Mouse (Mus musculus): Measurements from ENCODE around the gene Ehd1. TPM values are rescaled to one million over a fixed set of nuclear protein-coding genes. Genes with fewer than 3 reads are reported as not detected.

Gene Ehd1
- polyA plus RNA-seq, 2 experiments = 38.0 to 81.6 TPM

GRCm38 (mm10) chr19:6315573-6315972, 39.0 kb downstream of the Ehd1 start:
- Histone ChIP-seq H3K4me1 (replicated peaks; ENCODE audit: control insufficient read depth in 2 of 2, insufficient read depth in 2 of 2, low read length in 1 of 2) (no peaks in the 10 kb centered on the region), H3K4me2 (ENCODE audit: low read depth) (no peak overlapping the region), H3K36me3 (replicated peaks; ENCODE audit: control insufficient read depth, insufficient read depth, low read depth) (peaks cover 3% of the 10 kb centered on the region; the same call in 1 of the 2 replicates), H3K27me3 (ENCODE audit: control insufficient read depth, insufficient read depth, low read length) (no peaks in the 10 kb centered on the region), H3K27ac (no peak overlapping the region), H3K9me3 (ENCODE audit: control insufficient read depth, low read length) (no peaks in the 10 kb centered on the region), H3K9ac (replicated peaks) (no peak overlapping the region), H3K4me3 (ENCODE audit: insufficient read depth in 1 of 2, low read depth in 2 of 2, low read length in 2 of 2) (no peak overlapping the region)
- no peak for ATAC-seq (ENCODE audit: insufficient read depth)
- no peak for DNase-seq (ENCODE audit: low read depth in 3 of 3, low spot score in 3 of 3)
- TF ChIP-seq CTCF (IDR thresholded peaks at IDR 0.05; ENCODE audit: low read depth) = no peak
- no peak for TF ChIP-seq EP300 (IDR thresholded peaks at IDR 0.05; ENCODE audit: low read depth)
- 74% methylated on average over 14 of the region's 14 CpGs for WGBS (ENCODE audit: insufficient replicate concordance)

GRCm38 (mm10) chr19:6318145-6318544, 41.6 kb downstream of the Ehd1 start:
- H3K4me2 ChIP-seq (ENCODE audit: low read depth) = no peak overlapping the region
- no peak for ATAC-seq (ENCODE audit: insufficient read depth)
- WGBS (ENCODE audit: insufficient replicate concordance) = 84% methylated on average over 12 of the region's 12 CpGs
- H3K9ac ChIP-seq (replicated peaks) = no peak overlapping the region
- DNase-seq (ENCODE audit: low read depth in 3 of 3, low spot score in 3 of 3) = no peak
- H3K4me1 ChIP-seq (replicated peaks; ENCODE audit: control insufficient read depth in 2 of 2, insufficient read depth in 2 of 2, low read length in 1 of 2) = no peaks in the 10 kb centered on the region
- H3K36me3 ChIP-seq (replicated peaks; ENCODE audit: control insufficient read depth, insufficient read depth, low read depth) = peaks cover 3% of the 10 kb centered on the region; the same call in 1 of the 2 replicates
- no peak for TF ChIP-seq CTCF (IDR thresholded peaks at IDR 0.05; ENCODE audit: low read depth)
- no peak for TF ChIP-seq EP300 (IDR thresholded peaks at IDR 0.05; ENCODE audit: low read depth)
- no peak overlapping the region for H3K4me3 ChIP-seq (ENCODE audit: insufficient read depth in 1 of 2, low read depth in 2 of 2, low read length in 2 of 2)
- no peak overlapping the region for H3K27ac ChIP-seq
- no peaks in the 10 kb centered on the region for H3K9me3 ChIP-seq (ENCODE audit: control insufficient read depth, low read length)
- H3K27me3 ChIP-seq (ENCODE audit: control insufficient read depth, insufficient read depth, low read length) = no peaks in the 10 kb centered on the region

- no peak overlapping the region for H3K4me3 ChIP-seq (ENCODE audit: insufficient read depth in 1 of 2, low read depth in 2 of 2, low read length in 2 of 2)
- no peaks in the 10 kb centered on the region for H3K27me3 ChIP-seq (ENCODE audit: control insufficient read depth, insufficient read depth, low read length)
- no peak overlapping the region for H3K27ac ChIP-seq
- peaks cover 3% of the 10 kb centered on the region; the same call in 1 of the 2 replicates for H3K36me3 ChIP-seq (replicated peaks; ENCODE audit: control insufficient read depth, insufficient read depth, low read depth)
- H3K4me2 ChIP-seq (ENCODE audit: low read depth) = no peak overlapping the region
- H3K4me1 ChIP-seq (replicated peaks; ENCODE audit: control insufficient read depth in 2 of 2, insufficient read depth in 2 of 2, low read length in 1 of 2) = no peaks in the 10 kb centered on the region
- WGBS (ENCODE audit: insufficient replicate concordance) = 60% methylated on average over 8 of the region's 8 CpGs
- no peak overlapping the region for H3K9ac ChIP-seq (replicated peaks)
- DNase-seq (ENCODE audit: low read depth in 3 of 3, low spot score in 3 of 3) = no peak
- no peaks in the 10 kb centered on the region for H3K9me3 ChIP-seq (ENCODE audit: control insufficient read depth, low read length)
- TF ChIP-seq EP300 (IDR thresholded peaks at IDR 0.05; ENCODE audit: low read depth) (no peak), CTCF (IDR thresholded peaks at IDR 0.05; ENCODE audit: low read depth) (no peak)
- no peak for ATAC-seq (ENCODE audit: insufficient read depth)
These were observed 44.8 kb downstream of the Ehd1 start for GRCm38 (mm10) chr19:6321358-6321757.

DNA sequence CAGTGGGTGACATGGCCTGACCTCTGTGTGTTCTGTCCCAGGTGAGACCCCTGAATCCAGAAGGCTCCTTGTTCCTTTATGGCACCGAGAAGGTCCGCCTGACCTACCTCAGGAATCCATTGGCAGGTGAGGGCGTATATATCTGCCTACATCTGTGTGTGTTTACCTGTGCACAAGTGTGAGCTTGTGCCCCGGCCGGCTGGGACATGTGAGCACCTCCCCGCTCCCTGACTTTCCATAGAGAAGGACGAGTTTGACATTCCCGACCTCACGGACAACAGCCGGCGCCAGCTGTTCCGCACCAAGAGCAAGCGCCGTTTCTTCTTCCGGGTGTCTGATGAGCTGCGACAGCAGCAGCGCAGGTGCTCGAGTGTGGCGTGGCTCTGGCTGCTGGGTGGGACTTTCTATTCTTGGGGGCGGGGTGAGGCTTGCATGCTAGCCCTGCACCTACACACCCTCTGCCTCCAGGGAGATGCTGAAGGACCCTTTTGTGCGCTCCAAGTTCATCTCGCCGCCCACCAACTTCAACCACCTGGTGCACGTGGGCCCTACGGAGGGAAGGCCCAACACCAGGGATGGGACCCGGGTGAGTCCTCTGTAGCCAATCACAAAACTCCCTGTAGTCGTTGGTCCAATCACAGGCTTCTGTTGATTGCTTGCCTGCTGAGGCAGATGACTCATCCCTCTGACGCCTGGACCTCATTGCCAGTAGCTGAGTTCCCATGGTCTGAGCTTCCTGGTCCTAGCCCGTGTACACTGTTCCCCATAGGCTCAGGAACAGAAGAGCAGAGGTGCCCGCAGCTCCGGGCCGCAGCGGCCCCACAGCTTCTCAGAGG, 45.5 kb downstream of the Ehd1 start:
- Histone ChIP-seq H3K4me1 (replicated peaks; ENCODE audit: control insufficient read depth in 2 of 2, insufficient read depth in 2 of 2, low read length in 1 of 2) (no peaks in the 10 kb centered on the region), H3K36me3 (replicated peaks; ENCODE audit: control insufficient read depth, insufficient read depth, low read depth) (no peaks in the 10 kb centered on the region), H3K9ac (replicated peaks) (no peak overlapping the region), H3K4me3 (ENCODE audit: insufficient read depth in 1 of 2, low read depth in 2 of 2, low read length in 2 of 2) (no peak overlapping the region), H3K9me3 (ENCODE audit: control insufficient read depth, low read length) (no peaks in the 10 kb centered on the region), H3K27me3 (ENCODE audit: control insufficient read depth, insufficient read depth, low read length) (no peaks in the 10 kb centered on the region), H3K4me2 (ENCODE audit: low read depth) (no peak overlapping the region), H3K27ac (no peak overlapping the region)
- DNase-seq (ENCODE audit: low read depth in 3 of 3, low spot score in 3 of 3) (no peak), ATAC-seq (ENCODE audit: insufficient read depth) (no peak)
- TF ChIP-seq CTCF (IDR thresholded peaks at IDR 0.05; ENCODE audit: low read depth) (no peak), EP300 (IDR thresholded peaks at IDR 0.05; ENCODE audit: low read depth) (no peak)
- 78% methylated on average over 33 of the region's 33 CpGs for WGBS (ENCODE audit: insufficient replicate concordance)

DNA sequence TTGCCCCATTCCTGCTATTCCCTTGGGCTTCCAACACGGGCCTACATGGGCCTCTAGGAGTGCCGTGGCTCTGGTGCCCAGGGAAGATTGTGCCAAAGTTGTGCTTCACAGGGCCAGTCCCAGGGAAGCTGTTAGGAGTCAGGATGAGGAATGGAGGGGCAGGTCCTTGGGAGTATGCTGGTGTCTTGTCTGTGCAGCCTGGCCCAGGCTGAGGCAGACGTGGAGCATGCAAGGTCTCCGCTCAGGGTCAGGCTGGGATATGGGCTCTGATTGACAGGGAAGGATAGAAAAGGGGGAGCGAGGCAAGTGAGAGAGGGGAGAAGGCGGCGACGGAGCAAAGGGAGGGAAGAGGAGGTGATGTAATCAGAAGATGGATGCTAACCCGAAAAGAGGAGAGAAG, 48.2 kb downstream of the Ehd1 start:
- no peak for DNase-seq (ENCODE audit: low read depth in 3 of 3, low spot score in 3 of 3)
- 72% methylated on average over 9 of the region's 9 CpGs for WGBS (ENCODE audit: insufficient replicate concordance)
- Histone ChIP-seq H3K27me3 (ENCODE audit: control insufficient read depth, insufficient read depth, low read length) (no peaks in the 10 kb centered on the region), H3K27ac (no peak overlapping the region), H3K36me3 (replicated peaks; ENCODE audit: control insufficient read depth, insufficient read depth, low read depth) (no peaks in the 10 kb centered on the region), H3K4me3 (ENCODE audit: insufficient read depth in 1 of 2, low read depth in 2 of 2, low read length in 2 of 2) (no peak overlapping the region), H3K9ac (replicated peaks) (no peak overlapping the region), H3K4me2 (ENCODE audit: low read depth) (no peak overlapping the region), H3K9me3 (ENCODE audit: control insufficient read depth, low read length) (no peaks in the 10 kb centered on the region), H3K4me1 (replicated peaks; ENCODE audit: control insufficient read depth in 2 of 2, insufficient read depth in 2 of 2, low read length in 1 of 2) (no peaks in the 10 kb centered on the region)
- no peak for ATAC-seq (ENCODE audit: insufficient read depth)
- TF ChIP-seq EP300 (IDR thresholded peaks at IDR 0.05; ENCODE audit: low read depth) (no peak), CTCF (IDR thresholded peaks at IDR 0.05; ENCODE audit: low read depth) (no peak)

Measured in liver, embryonic 14.5 days (tissue).